In the genomic region with DNA sequence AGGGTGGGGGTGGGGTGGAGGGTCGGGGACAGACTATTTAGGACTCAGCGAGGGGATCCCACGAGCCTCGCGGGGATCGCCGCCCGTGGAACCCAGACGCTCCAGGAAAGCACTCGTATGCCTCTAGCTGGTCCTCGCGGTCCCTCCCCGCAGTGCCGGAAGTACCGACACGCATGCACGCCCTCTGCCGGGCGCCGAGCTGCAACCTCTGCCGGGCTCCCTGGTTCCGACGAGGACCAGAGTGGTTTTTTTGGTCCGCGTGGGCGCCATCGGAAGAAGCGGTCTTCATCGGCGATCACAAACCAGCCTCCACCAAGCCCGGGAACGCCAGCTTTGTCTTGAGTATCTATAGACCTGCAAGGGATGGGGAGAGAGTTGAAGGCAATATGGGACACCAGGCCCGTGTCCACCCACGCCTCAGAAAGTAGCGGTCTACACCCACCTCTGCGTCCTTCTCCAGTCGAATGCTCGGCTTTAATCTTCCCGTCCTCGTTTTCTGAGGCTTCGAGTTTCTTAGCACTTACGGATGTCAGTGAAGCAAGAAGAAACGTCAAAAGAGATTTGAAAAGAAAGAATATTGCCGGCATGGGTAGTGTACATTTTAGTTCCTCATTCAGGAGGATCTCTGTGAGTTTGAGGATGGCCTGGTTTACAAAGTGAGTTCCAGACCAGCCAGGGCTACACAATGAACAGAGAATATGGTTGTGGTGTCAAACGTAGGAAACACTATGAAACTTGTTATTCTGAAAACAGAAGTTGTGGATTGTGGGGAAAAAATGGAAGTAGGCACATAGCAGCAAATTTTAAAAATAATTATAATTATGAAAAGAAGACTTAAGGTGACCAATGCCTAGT, we compare ENCODE assay signal across 1 mouse cellular context.
TF ChIP-seq lines count a peak whose summit lies in the region.

A gene (minus strand): TSS at position 165 of the 855 bp plus-strand sequence.

TF ChIP-seq in CH12.LX, 34 proteins besides CTCF, POLR2A, EP300 and RAD21 (continued from another document):
- TF ChIP-seq MAX (IDR thresholded peaks at IDR 0.05; ENCODE audit: low read length) (peak; percentile 92), UBTF (IDR thresholded peaks at IDR 0.05; ENCODE audit: low read depth, low read length) (0 out of 2 replicates have a peak, but pooled peaks have one; percentile 58), KAT2A (IDR thresholded peaks at IDR 0.05; ENCODE audit: insufficient replicate concordance, low read length) (peak; percentile 78; the same call in 1 of the 2 replicates), SIN3A (IDR thresholded peaks at IDR 0.05; ENCODE audit: low read length) (peak; percentile 92), MEF2A (IDR thresholded peaks at IDR 0.05; ENCODE audit: borderline replicate concordance, low read depth, low read length) (peak; percentile 78; the same call in 1 of the 2 replicates), MAFK (IDR thresholded peaks at IDR 0.05; ENCODE audit: insufficient replicate concordance, low read length) (no peak), USF2 (conservative IDR thresholded peaks at IDR 0.05; ENCODE audit: low read depth, low read length) (no peak), ZMIZ1 (IDR thresholded peaks at IDR 0.05; ENCODE audit: low read depth, low read length) (peak; percentile 67; the same call in 1 of the 2 replicates), JUN (IDR thresholded peaks at IDR 0.05; ENCODE audit: insufficient read depth, low read depth, low read length) (no peak), NRF1 (IDR thresholded peaks at IDR 0.05; ENCODE audit: low read depth, low read length) (peak; percentile 53; the same call in 1 of the 2 replicates), CHD1 (IDR thresholded peaks at IDR 0.05; ENCODE audit: low read depth, low read length) (no peak), JUND (conservative IDR thresholded peaks at IDR 0.05; ENCODE audit: low read depth, low read length) (no peak), IRF4 (IDR thresholded peaks at IDR 0.05; ENCODE audit: low read depth, low read length) (peak; percentile 70), E2F4 (IDR thresholded peaks at IDR 0.05; ENCODE audit: insufficient replicate concordance, low read depth, low read length) (no peak), POLR2AphosphoS2 (IDR thresholded peaks at IDR 0.05; ENCODE audit: low read depth, low read length) (no peak), ZC3H11A (IDR thresholded peaks at IDR 0.05; ENCODE audit: low read depth, low read length) (no peak), RCOR1 (conservative IDR thresholded peaks at IDR 0.05; ENCODE audit: low read depth, low read length) (no peak), SMC3 (IDR thresholded peaks at IDR 0.05; ENCODE audit: low read depth, low read length) (0 out of 2 replicates have a peak, but pooled peaks have one; percentile 8)
